Mouse (Mus musculus): ENCODE results near the gene Spata31d1a.
A peak's percentile ranks its signal among the peaks of the same experiment; 100 is the strongest.

Spata31d1a gene

DNA sequence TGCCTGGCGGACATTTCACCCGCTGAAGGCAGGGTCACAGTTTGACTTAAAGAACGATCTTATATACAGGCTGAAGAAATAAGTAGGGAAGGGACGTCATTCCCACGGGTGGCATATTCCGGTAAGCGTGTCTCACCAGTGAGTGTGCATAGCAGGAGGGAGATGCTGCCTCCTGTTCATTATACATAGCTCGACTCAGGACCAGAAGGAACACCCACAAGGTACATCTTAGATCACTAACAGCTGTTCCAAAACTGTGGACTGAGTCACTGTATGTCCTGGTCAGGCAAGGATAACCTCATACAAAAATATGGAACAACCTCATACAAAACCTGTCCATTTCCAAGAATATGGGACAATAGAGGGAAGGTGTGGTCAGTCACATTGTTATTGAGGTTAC lies 11.0 kb downstream of the Spata31d1a start:
- no peak for DNase-seq

DNA sequence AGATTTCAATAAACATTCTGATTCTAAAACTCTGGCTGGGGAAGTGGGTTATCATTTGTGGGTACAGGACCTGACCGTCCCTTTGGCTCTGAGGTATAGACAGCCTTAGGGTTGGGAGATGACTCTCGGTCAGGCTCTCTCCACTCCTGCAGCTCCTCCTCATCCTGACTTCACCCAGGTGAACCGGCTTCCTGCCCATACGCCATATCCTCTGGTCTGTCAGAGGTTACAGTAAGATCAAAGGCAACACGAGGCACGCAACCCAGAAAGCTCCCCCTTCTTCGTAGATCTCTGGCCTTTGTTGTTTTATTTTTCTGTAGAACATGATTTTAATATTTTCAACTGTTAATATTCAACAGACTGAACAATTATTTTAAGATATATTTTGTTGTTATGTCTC lies 14.3 kb downstream of the Spata31d1a start:
- no peak for DNase-seq

- DNase-seq, result no peak
These were observed 16.1 kb downstream of the Spata31d1a start, which contains the start of gene 4921517D22Rik for GRCm38 (mm10) chr13:59694008-59694407. TSS of gene 4921517D22Rik (minus strand) at chr13:59694108.

- no peak for DNase-seq
These were observed 18.7 kb downstream of the Spata31d1a start for GRCm38 (mm10) chr13:59691478-59691877.

- no peak for DNase-seq
These were observed 19.6 kb downstream of the Spata31d1a start for GRCm38 (mm10) chr13:59690576-59690975.

DNA sequence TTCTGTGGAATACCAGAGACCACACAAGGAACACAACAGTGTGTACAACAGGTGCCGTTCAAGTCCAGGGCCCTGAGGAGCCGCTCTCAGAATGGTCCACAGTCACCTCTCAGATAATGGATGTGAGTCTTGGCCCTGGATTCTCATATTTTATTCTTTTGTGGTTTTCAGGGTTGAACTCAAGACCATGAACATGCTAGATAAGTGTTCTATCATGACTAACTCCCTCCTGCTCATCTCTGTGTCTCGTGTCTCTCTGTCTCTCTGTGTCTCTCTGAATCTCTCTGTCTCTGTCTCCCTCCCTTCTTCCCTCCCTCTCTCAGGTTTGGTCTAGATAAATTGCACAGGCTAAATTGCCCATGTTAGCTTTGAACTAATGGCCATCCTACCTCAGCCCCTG lies 20.3 kb downstream of the Spata31d1a start:
- no peak for DNase-seq

DNA sequence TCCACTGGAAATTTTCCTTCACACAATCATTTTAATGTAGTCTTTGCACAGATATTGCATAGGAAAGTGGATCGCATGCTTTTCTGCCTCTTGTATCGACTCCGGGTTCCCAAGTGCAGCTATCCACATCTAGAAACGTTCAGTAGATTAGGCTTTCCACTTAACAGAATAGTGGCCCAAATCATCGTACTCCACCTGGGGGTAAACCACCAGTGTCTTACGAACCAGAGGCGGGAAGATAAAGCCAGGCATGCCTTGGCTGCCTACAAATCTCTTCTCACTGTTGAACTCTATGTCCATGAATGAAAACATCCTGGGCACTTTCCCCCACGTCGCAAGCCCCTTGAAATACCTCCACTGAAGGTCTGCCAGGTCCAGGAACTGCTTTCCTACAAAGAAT lies 20.8 kb downstream of the Spata31d1a start:
- DNase-seq, result no peak

GRCm38 (mm10) chr13:59688338-59688770 lies 21.8 kb downstream of the Spata31d1a start:
- no peak for DNase-seq

- no peak for DNase-seq
These were observed 24.9 kb downstream of the Spata31d1a start for GRCm38 (mm10) chr13:59685236-59685635.

DNA sequence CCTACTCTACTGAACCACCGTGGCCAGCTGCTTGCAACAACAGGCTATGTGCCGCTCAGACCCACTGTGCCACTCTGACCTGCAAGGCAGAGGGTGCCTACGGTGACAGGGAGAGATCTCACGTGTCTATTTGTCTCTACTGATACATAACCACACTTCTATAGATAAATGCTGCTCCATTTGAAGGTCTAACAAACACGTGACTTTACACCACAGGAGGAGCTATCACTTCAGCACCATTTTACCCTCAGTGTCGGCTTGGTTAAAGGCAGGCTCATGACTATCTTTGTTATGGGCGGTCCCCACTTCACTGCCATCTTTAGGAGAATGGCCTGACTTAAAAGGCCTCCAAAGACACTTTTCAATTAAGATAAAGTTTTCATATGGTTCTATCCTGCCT lies 27.5 kb downstream of the Spata31d1a start:
- peak; percentile 20 for DNase-seq

DNA sequence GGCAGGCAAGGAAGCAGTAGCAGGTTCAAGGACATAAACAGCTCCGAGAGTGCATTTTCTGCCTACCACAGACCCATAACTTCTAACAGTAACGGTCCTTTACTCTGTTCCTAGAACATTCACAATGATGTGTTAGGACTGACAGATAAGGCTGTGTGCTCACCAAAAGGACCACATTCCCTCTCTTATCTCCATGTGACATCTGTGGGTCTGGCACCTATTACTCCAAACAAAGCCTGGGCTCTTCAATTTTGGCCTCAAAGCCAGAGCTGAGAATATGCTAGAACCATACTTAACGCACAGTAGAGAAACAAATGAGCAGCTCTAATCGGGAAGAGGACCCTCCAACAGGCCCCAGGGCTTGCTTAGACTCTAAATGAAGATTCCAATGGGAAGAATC lies 30.2 kb downstream of the Spata31d1a start:
- DNase-seq, result no peak

DNA sequence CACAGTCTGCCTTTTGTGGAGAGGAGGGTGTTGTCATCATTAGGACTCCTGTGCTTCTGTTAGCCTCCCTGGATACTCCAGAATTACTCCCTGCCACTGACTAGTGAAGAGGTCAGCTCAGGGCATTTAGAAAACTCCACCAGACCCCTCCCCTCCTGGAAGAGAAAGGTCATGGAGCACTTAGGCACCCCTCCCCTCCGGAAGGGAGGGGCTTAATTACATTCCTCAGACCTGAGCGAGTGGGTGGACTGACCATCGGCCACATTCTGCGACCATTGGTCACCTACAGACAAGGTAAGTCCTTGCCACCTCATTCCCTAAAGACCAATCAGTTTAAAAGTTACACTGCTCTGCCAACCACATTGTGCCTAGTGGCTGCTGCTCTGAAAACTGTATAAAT lies 30.8 kb downstream of the Spata31d1a start:
- DNase-seq, result no peak

GRCm38 (mm10) chr13:59676316-59677229 lies 33.6 kb downstream of the Spata31d1a start:
- DNase-seq, result no peak

- peak; percentile 88 for DNase-seq
These were observed 34.7 kb downstream of the Spata31d1a start, which contains the start of gene Golm1 for GRCm38 (mm10) chr13:59675151-59676011. TSS of gene Golm1 (minus strand) at chr13:59675811.

GRCm38 (mm10) chr13:59674761-59675150 lies 35.4 kb downstream of the Spata31d1a start:
- peak; percentile 61 for DNase-seq

GRCm38 (mm10) chr13:59674215-59674614 lies 35.9 kb downstream of the Spata31d1a start:
- peak; percentile 39 for DNase-seq

- DNase-seq, result no peak
These were observed 36.5 kb downstream of the Spata31d1a start for GRCm38 (mm10) chr13:59673597-59673996.

DNA sequence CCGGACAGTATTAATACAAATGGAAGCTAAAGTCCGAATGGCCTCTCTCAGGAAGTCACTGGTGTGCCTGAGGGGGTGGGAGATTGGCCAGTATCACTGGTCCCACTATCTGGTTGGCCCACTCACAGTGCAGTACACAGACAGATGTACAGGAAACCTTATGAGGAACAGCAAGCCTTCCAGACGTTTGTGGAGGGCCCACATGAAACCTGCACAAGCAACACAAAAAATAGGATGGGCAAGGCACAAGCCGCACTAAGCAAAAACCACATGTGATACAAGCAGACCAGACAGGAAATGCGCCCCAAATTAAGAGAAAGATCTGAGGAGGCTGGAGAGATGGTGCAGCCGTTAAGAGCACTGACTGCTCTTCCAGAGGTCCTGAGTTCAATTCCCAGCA lies 37.9 kb downstream of the Spata31d1a start:
- peak; percentile 36 for DNase-seq

DNA sequence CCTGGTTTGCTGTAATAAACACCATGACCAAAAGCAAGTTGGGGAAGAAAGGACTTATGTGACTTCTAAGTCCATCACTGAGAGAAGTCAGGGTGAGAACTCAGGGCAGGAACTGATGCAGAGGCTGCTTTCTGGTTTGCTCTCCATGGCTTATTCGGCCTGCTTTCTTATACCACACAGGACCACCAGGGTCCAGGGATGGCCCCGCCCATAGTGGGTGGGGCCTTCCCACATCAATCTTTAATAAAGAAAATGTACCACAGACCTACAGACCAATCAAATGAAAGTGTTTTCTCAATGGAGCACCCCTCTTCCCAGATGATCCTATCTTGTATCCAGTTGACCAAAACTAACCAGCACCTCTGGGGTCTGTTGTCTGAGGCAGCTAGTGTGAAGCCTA lies 38.6 kb downstream of the Spata31d1a start:
- DNase-seq, result no peak

DNA sequence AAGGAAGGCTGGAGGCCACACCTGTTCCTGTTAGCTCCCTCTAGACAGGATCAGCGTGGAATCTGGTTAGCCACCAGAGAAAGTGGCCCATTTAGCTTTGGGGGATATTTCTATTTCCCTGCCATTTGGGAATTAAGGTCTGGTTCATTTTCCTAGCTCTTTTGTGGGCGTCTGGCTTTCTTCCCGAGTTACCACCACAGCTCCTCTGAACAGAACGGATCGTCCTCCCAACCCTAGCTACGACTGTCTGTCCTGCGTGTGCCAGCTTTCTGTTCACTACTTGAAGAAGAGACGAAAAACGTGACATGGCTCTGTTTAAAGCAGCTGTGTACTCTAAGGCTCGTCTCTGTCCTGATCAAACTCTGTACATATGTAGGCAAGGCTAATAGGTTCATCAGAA lies 40.2 kb downstream of the Spata31d1a start:
- DNase-seq, result no peak

DNA sequence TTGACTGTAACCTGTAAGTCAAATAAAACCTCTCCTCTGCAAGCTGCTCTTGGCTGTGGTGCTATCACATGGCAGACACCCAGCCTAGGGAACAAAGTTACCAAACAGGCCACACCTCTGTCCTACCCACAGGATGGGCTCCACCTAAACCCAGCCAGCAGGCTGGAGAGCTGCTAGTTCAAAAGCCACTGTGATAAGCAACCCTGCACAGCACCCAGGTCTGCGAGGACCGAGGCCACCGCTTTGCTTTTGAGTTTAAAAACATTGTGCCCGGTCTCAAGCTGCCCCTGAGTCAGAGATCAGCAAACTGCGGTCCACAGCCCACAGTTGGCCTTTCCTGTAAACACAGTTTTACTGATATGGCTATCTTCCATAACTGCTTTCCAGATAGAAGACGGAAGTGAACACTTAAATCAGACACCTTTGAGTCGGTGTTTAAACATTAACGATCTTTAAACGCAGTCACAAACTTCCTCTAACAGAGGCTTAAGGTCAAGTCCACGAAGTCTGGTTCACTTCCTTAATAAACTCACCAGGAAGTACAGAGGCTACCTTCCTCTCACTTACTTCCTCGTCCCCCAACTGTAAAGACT lies 41.5 kb downstream of the Spata31d1a start:
- DNase-seq, result peak; percentile 89

GRCm38 (mm10) chr13:59667763-59668162 lies 42.4 kb downstream of the Spata31d1a start:
- no peak for DNase-seq
